Mouse (Mus musculus) thymus, adult 18-20 months (tissue): ENCODE measurements around the gene Snx32.
A peak's percentile ranks its signal among the peaks of the same experiment; 100 is the strongest.

ENCODE experiments used
- DNase-seq, 2 experiments: peaks; one replicate each; pipeline ENCODE4 v3.0.0; 2022; ENCODE audit warnings: mixed read lengths in 2 of 2

Gene Snx32

DNA sequence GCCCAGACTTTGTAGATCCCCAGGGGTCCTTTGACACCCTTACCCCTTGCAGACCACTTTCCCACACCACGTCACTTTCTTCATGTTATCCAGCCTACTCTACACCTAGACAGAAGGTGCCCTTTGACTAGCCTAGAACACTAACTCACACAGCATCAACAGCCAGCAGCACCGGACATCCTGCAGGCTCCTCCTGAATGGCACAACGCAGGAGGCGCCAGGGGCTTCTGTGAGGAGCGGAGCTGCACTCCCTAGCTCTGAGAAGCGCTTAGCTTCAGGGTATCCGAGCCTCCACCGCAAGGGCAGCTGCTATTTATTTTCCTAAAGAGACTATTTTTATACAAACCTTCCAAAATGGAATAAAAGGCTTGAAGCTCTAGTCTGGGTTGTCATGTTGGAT lies 54.8 kb downstream of the Snx32 start:
- DNase-seq: no peak

DNA sequence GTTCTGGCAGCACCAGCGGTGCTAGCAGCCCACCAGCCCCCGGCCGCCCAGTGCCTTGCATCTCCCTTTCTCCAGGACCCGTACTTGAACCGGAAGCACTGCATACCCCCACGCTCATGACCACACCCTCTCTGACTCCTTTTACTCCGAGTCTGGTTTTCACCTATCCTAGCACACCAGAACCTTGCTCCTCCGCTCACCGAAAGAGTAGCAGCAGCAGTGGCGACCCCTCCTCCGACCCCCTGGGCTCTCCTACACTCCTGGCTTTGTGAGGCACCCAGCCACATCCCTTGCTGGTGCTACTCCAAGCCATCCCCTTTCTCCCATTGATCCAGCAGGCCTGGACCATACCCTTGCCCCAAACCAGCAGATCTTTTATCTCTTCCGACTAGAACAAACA lies 55.3 kb downstream of the Snx32 start:
- no peak for DNase-seq

DNA sequence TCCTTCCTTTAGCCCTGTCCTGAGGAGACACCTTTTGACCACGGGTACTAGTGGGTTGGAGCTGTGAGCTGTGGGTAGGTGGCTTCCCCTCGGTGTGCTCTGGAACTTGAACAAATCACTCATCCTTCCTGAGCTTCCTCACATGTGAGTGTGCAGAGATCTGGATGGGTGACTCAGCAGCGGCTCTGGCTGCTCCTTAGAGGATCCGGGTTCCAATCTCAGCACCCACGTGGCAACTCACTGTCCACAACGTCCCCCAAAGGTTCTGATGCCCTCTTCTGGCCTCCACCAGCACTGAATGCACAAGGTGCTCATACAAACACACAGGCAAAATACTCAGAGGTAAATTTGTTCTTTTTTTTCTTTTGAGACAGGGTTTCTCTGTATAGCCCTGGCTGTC lies 58.6 kb downstream of the Snx32 start:
- DNase-seq: no peak

DNA sequence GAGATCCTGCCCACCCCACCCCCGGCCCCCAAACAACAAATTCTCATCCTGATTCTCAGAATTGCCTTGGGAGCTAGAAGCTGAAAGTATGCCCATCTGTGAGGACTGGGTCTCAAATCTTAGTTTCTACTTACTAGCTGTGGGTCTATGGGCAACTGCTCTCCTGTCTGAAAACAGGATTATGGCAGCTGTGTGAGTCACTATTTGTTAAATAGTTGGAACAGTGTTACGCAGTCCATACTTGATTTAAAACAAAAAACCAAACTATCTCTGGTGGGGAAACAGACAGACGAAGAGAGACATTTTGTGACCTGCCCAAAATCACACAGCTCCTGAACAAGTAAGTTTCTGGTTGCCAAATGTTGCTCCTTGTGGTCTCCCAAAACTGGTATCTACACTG lies 60.7 kb downstream of the Snx32 start:
- no peak for DNase-seq

DNA sequence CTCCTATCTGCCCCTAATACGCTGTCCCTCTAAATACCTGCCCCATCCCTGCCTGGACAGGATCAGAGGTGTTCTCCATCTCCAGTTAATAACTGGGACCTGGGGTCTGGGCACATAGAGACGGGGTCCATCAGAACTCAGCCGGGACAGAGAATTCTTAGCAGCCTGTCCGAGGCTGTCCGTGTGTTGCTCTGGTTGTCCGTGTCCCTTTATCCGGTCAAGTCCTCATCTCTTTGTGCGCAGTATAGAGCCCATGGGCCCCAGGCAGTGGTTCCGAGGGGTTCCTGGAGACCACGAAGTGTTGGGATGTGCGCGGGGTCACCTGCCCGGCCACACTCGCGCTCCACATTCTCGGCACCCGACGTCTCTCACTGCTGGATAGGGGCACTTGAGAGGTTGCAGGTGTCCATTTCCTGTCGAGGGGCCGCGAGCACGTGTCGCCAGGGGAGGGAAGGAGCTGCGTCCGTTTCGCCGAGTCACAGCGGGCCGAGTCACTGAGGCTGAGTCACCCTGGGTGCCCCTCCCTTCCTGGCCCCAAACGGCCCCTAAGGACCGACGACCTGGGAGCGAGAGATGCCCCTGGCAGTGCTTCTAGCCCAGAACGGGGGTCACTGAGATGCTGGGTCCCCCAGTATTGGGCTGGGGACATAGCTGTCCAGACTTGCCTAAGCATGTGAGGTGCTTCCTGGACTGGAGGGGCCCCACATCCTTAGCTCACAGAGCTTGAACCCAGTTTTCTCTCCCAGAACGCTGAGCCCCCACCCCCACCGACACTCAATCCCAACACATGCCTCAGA lies 61.8 kb downstream of the Snx32 start:
- no peak for DNase-seq

DNA sequence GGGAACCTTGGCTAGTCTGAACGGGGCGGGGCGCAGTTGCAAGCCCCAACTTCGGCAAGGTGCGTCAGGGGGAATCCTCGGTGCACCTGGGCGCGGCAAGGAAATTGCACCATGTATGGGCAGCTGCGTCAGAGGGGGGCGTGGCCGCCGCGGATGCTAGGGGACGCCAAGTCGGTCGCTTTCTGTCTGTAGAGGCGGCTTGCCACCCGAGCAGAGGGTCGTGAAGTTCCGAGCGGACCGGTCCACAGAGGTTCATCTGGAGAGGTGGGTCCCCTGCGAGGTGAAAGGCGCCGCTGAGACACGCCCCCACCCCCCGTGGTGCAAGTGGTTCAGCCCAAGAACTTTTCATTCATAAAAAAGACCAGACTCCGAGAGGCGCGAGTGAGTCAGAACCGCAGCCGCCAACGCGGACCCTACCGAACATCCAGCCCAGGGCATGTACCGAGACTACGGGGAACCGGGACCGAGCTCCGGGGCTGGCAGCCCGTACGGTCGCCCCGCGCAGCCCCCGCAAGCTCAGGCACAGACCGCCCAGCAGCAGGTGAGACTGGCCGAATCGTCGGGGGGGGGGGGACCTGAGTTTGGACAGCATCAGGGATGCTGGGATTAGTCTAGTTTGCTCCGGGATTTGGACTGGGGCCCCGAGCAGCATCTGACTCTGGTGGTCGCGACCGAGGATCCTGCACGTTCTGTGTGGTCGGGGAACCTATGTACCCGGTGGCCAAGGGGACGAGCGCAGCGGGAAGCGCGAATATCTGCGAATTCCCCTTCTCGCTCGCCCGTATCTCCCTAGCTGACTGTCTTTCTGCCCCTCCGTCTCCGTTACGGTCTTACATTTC lies 62.6 kb downstream of the Snx32 start, which contains the start of gene Fosl1:
Gene Fosl1, plus strand, starts transcription at position 33 of the 839 bp plus-strand sequence.
- peak; percentile 66 to 72 for DNase-seq

DNA sequence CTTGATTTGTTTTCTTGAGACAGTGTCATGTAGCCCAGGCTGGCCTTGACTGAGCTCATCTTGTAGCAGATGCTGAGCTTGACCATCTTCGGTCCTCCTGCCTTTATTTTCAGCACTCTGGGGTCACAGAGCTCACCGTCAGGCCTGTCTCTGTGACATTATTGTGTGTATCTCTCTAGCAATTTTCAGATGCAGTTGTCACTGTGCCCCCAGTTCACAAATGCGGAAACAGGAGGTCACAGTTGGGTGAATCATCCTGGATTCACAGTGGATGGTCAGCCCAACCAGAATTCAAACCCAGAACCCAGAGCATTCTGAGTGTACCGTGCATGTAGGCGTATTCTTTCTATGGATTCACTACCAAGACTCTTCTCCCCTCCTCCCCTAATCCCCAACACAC lies 64.6 kb downstream of the Snx32 start:
- DNase-seq: no peak

DNA sequence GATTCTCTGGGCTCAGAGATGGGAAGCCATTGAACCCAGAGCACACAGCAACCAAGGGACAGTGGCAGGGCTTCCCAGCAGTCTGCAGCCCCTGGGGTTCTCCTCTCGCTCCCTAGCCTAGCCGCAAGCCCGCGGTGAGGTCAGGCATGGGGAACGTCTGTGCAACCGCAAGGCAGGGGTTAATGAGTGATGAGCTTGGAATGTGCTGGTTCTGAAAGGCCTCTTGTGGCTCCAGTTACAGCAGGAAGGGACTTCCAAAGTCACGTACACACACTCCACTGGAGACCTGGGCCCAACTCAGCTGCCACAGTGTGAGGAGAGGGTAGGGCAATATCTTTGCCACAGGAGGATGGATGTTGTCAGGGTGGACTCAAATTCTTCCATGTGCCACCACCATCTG lies 65.4 kb downstream of the Snx32 start:
- no peak for DNase-seq

DNA sequence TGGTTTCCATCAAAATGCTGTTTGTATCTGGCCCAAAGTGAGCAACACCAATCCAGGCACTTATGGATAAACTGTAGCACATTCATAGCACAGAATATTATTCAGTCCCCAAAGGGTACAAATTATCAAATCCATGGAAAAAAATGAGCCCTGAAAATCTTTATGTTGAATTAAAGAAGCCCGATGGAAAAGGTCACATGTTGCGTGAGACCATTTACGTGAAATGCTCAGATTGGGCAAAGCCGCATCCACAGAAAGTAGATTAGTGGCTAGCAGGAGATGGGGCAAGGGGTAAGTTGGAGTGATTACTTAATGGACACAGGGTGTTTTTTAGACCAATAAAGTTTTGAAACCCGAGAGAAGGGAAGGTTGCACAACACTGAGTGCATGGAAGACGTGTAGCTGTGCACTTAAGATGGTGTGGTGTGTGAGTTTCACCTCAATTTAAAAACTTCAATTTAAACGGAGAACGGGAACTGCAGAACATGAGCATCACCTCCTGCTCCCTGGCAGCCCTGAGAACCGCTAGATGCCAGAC lies 65.9 kb downstream of the Snx32 start:
- DNase-seq: no peak
